Mouse (Mus musculus) left cerebral cortex, postnatal 14 days (tissue): ENCODE results near the gene Gm21366. TPM values are rescaled to one million over a fixed set of nuclear protein-coding genes. Genes with fewer than 3 reads are reported as not detected.
"Not testable (repeated sequence)": the region's sequence is repeated elsewhere in the genome, so short reads cannot be mapped to it uniquely, and the experiment has no call there.

ENCODE experiments used
- DNase-seq, 2 experiments: peaks; one replicate each; pipeline ENCODE4 v3.0.0; 2021 to 2022; ENCODE audit warnings: low spot score in 2 of 2, mixed read lengths in 1 of 2
- intact Hi-C: fragments of 180-260 bp; cut with DNase I; formaldehyde crosslinking; loops from one replicate; pipeline ENCODE4 v1.15.1; 2025
- long read RNA-seq, 2 experiments: library from polyadenylated mRNA; stranded (forward); transcript quantifications; one replicate each; pipeline ENCODE4 v2.0.0; 2021
- total RNA-seq, 2 experiments: library from RNA; stranded (reverse); gene quantifications; 2 replicates each; pipeline ENCODE4 v1.2.3; 2021

Gene Gm21366
- not detected for total RNA-seq
- long read RNA-seq, experiment 1: 0 reads
- long read RNA-seq, experiment 2: 0 reads

- intact Hi-C loops: not testable (repeated sequence)
These were observed at the start of gene Gm21366 for GRCm38 (mm10) chrY:22861156-22861555. Gene Gm21366, minus strand, starts transcription at chrY:22861256.

More at GRCm38 (mm10) chrY:22861156-22861555, at the start of gene Gm21366:
- not testable (repeated sequence) for DNase-seq
